Mouse (Mus musculus) megakaryocyte-erythroid progenitor cell, adult 5-6 weeks (primary cell): ENCODE measurements around the gene Ddx27. TPM values are rescaled to one million over a fixed set of nuclear protein-coding genes. Genes with fewer than 3 reads are reported as not detected.
"Not testable (repeated sequence)": the region's sequence is repeated elsewhere in the genome, so short reads cannot be mapped to it uniquely, and the experiment has no call there.

Experiments used
- ATAC-seq: replicated peaks from 2 replicates; pipeline ENCODE4 v1.8.0; 2016; ENCODE audit warnings: mild to moderate bottlenecking, inconsistent platforms; ENCODE audit not compliant: severe bottlenecking, poor library complexity, low FRiP score, low TSS enrichment
- total RNA-seq, 2 experiments: library from RNA; stranded (forward) in 1 of 2; stranded (reverse) in 1 of 2; fragments of 200-1000, 215-1000 nt in 1 of 2; fragments of >200 nt in 1 of 2; fragmentation: Nextera tagmentation in 1 of 2; gene quantifications; 2 replicates each; pipeline ENCODE4 v1.2.3; 2014 to 2017

The Ddx27 gene
- 95.3 and 95.8 TPM in 2 replicates for total RNA-seq (2014; fragmentation: Nextera tagmentation)
- 164 and 178 TPM in 2 replicates for total RNA-seq (2017)

- peak; percentile 92 for ATAC-seq
Measured at GRCm38 (mm10) chr2:167014702-167015381, at the start of gene Ddx27. TSS of gene Ddx27 (plus strand) at chr2:167015193.

GRCm38 (mm10) chr2:166973153-166973552 is 41.8 kb upstream of the Ddx27 start:
- no peak for ATAC-seq

- peak; percentile 38; the same call in 1 of the 2 replicates for ATAC-seq
Measured at GRCm38 (mm10) chr2:166974177-166974872, 40.7 kb upstream of the Ddx27 start.

GRCm38 (mm10) chr2:166976356-166976755 is 38.6 kb upstream of the Ddx27 start:
- no peak for ATAC-seq

DNA sequence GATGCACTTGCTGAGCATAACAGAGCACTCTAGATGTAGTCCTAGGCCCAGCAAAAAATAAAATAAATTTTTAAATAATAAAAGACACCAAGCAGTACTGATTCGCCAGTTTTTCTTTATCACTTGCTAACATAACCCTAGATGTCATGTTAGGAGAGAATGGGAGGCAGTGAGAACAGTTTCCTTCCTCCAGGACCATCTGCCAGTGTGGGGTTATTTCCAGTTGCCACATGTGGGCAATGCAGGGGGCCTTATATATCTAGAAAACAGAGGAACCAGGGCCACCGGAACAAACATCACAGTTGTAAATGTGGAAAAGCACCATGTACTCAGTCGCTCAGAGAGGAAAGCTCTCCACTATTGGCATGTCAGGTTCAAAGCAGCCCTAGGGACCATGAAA is 37.5 kb upstream of the Ddx27 start:
- peak; percentile 60 for ATAC-seq

- ATAC-seq = no peak
Measured at GRCm38 (mm10) chr2:166980161-166980560, 34.8 kb upstream of the Ddx27 start.

DNA sequence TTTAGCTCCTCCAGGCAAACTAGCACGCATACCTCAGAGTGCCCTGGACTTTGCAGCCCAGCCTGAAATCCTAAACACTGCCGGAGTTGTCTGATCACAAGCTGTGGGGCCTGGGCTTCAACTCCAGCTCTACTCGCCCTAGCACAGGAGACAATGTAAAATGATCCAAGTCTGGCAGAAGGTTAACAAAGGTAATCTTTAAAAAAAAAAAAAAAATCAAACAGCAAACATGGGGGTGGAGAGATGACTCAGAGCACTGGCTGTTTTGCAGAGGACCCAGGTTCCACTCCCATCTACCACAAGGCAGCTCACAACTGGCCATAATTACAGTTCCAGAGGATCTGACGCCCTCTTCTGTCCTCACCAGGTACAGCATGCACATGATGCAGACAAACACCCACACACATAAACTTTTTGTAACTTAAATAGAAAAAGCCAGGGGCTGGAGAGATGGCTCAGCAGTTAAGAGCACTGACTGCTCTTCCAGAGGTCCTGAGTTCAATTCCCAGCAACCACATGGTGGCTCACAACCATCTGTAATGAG is 31.6 kb upstream of the Ddx27 start:
- no peak for ATAC-seq

- ATAC-seq = 0 out of 2 replicates have a peak, but pooled peaks have one; percentile 15
Measured at GRCm38 (mm10) chr2:166990861-166991260, 24.1 kb upstream of the Ddx27 start.

DNA sequence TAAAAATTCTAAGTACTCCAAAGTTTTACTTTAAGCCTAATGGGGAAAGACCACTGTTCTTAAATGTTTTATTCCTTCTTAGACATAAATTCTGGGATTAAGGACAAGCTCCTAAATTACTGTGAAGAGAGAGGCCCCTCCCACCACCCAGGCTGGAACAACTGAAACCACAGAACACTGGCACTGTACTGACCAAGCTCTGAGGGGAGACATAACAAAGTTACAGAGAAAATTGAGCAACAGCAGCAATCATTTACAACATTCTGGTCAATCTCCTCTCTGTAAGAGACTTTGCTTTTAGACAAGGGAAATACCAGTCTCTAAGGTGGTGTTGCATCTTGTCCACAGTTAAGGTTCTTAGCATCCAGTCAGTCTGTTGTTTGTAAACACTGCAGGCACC is 23.0 kb upstream of the Ddx27 start:
- no peak for ATAC-seq

GRCm38 (mm10) chr2:166995021-166995795 is 19.8 kb upstream of the Ddx27 start:
- ATAC-seq = peak; percentile 73

GRCm38 (mm10) chr2:166995796-166996532 is 19.0 kb upstream of the Ddx27 start, which contains the start of gene Stau1:
TSS of gene Stau1 (minus strand) at chr2:166996299.
- peak; percentile 90 for ATAC-seq

DNA sequence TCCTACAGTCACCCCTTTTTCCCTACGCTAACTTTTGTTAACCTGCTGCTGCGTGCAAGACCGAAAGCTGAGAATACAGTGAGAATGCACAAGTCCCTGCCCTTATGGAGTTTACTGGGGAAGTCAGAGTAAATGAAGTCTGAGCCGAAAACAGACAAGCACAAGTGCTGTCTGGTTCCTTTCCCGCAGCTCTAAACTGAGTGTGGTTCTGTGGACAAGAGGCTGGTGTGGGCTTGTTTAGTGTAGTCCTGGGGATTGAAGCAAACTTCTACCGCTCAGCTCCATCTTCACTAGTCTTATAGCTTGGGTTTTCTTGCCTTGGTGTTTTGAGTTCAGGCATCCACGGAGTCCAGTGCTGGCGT is 18.5 kb upstream of the Ddx27 start:
- peak; percentile 10; the same call in 1 of the 2 replicates for ATAC-seq

- ATAC-seq = no peak
Measured at GRCm38 (mm10) chr2:167001486-167001885, 13.5 kb upstream of the Ddx27 start.

- peak; percentile 81 for ATAC-seq
Measured at GRCm38 (mm10) chr2:167004099-167004854, 10.7 kb upstream of the Ddx27 start.

- 0 out of 2 replicates have a peak, but pooled peaks have one; percentile 9 for ATAC-seq
Measured at GRCm38 (mm10) chr2:167006355-167006754, 8.6 kb upstream of the Ddx27 start.

- no peak for ATAC-seq
Measured at GRCm38 (mm10) chr2:167007001-167007491, 7.9 kb upstream of the Ddx27 start.

DNA sequence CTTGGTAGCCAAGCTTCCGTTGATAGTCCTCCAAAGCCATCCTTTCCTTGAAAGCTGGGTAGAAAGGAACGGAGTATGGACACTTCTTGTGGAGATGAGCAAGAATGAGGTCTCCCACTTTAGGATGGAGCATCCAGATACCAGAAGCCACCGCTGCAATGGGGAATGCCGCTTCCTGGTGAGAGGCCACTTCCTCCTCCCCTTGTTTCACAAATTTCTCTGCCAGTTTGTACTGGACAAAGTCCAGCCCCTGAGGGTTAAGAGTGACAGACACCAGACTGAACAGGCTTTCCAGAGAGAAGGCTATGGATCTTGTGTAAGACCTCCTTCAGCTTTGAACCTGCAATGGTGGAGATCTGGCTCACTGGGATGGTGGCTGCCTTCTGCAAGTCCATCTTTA is 7.4 kb upstream of the Ddx27 start:
- not testable (repeated sequence) for ATAC-seq

DNA sequence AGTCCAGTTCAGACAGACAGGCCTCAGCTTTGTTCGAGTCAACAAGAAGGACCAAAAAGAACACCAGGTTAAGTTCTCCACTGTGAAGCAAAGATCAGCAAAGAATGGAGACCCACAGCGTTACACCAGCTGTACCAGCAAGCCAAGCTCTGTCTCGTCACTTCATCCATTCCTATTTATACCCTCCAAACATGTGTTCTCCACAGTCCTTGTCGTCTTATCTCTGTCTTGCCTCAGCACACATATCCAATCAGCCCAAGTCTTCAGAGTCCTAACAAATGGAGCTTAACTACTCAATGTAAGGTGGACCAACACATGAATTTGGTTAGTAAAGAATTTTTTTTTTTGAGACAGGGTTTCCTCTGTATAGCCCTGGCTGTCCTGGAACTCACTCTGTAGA is 5.5 kb upstream of the Ddx27 start:
- ATAC-seq = peak; percentile 51
